Mouse (Mus musculus) midbrain, embryonic 14.5 days (tissue): ENCODE measurements around the gene Mocs3. TPM values are rescaled to one million over a fixed set of nuclear protein-coding genes. Genes with fewer than 3 reads are reported as not detected.
A peak's percentile ranks its signal among the peaks of the same experiment; 100 is the strongest.

Experiments
- ATAC-seq: fragments of 200-750 bp; cut with Nextera tagmentation; 2 replicates; pipeline ENCODE4 v1.8.0; 2017; ENCODE audit warnings: moderate number of reproducible peaks, moderate library complexity; ENCODE audit not compliant: low FRiP score, low TSS enrichment
- DNase-seq: peaks from one replicate; pipeline ENCODE4 v3.0.0-alpha.2; 2015
- H3K27ac ChIP-seq: fragments of 300-500 bp; sonication (generic); replicated peaks from 2 replicates; pipeline ENCODE4 v1.5.1; 2014; ENCODE audit warnings: mild to moderate bottlenecking, low read depth, low read length, moderate library complexity
- H3K27me3 ChIP-seq: fragments of 300-500 bp; sonication (generic); 2 replicates; pipeline ENCODE4 v1.6.1; 2014; ENCODE audit warnings: low read length, control low read depth, mixed read lengths; ENCODE audit not compliant: control insufficient read depth, insufficient read depth
- H3K36me3 ChIP-seq: fragments of 300-500 bp; sonication (generic); 2 replicates; pipeline ENCODE4 v1.6.1; 2014; ENCODE audit warnings: low read length, control low read depth; ENCODE audit not compliant: control insufficient read depth, insufficient read depth
- H3K4me1 ChIP-seq: fragments of 300-500 bp; sonication (generic); 2 replicates; pipeline ENCODE4 v1.6.1; 2014; ENCODE audit warnings: mild to moderate bottlenecking, antibody characterized with exemption, low read length, control low read depth; ENCODE audit not compliant: control insufficient read depth, insufficient read depth
- H3K4me2 ChIP-seq: fragments of 300-500 bp; sonication (generic); 2 replicates; pipeline ENCODE4 v1.6.1; 2014; ENCODE audit warnings: mild to moderate bottlenecking, low read length, moderate library complexity
- H3K4me3 ChIP-seq: fragments of 300-500 bp; sonication (generic); replicated peaks from 2 replicates; pipeline ENCODE4 v1.5.1; 2014; ENCODE audit warnings: low read depth, low read length
- H3K9ac ChIP-seq: fragments of 300-500 bp; sonication (generic); replicated peaks from 2 replicates; pipeline ENCODE4 v1.6.1; 2014; ENCODE audit warnings: mild to moderate bottlenecking, low read length, moderate library complexity
- H3K9me3 ChIP-seq: fragments of 300-500 bp; sonication (generic); 2 replicates; pipeline ENCODE4 v1.6.1; 2016; ENCODE audit warnings: low read length, control low read depth, mixed read lengths; ENCODE audit not compliant: control insufficient read depth
- WGBS: fragments of 180-500 bp; shearing (Covaris S2); extraction: QIAGEN DNeasy Blood & Tissue Kit; methylation state at CpG from one replicate; pipeline ENCODE4 v1.1.7; 2014; 5-methylcytosine and 5-hydroxymethylcytosine counted together
- polyA plus RNA-seq: library from polyadenylated mRNA; unstranded; fragments of >200 nt; fragmentation: Nextera tagmentation; extraction: Ambion mirVana; gene quantifications from 2 replicates; pipeline ENCODE4 v1.2.1, GENCODE M21; 2014

Mocs3 gene
- polyA plus RNA-seq, 1 experiment from 2014 or later: 10.8 TPM

- ATAC-seq: peak; percentile 63
- peaks cover 18% of the 10 kb centered on the region for H3K36me3 ChIP-seq
- peak overlapping the region; percentile 98 for H3K4me3 ChIP-seq
- no peaks in the 10 kb centered on the region for H3K9me3 ChIP-seq
- H3K27ac ChIP-seq: peak overlapping the region; percentile 95
- H3K9ac ChIP-seq: peak overlapping the region; percentile 88
- WGBS: 4% methylated on average over 96 of the region's 105 CpGs
- peaks cover 30% of the 10 kb centered on the region for H3K4me1 ChIP-seq
- no peak for DNase-seq
- no peaks in the 10 kb centered on the region for H3K27me3 ChIP-seq
- peak overlapping the region; percentile 98 for H3K4me2 ChIP-seq
Observed at GRCm38 (mm10) chr2:168230773-168231470, 500 bp downstream of the Mocs3 start.

DNA sequence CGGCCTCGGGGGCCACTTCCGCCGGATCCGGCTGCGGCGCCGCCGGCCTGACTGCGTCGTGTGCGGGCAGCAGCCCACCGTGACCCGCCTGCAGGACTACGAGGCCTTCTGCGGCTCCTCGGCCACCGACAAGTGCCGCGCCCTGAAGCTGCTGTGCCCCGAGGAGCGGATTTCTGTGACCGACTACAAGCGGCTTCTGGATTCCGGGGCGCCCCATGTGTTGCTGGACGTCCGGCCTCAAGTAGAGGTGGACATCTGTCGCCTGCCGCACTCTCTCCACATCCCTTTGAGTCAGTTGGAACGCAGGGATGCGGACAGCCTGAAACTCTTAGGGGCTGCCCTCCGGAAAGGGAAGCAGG is 1.0 kb downstream of the Mocs3 start:
- peaks cover 30% of the 10 kb centered on the region for H3K4me1 ChIP-seq
- peak overlapping the region; percentile 98 for H3K4me3 ChIP-seq
- peak overlapping the region; percentile 88 for H3K9ac ChIP-seq
- peaks cover 13% of the 10 kb centered on the region for H3K36me3 ChIP-seq
- ATAC-seq (no peak), DNase-seq (no peak)
- peak overlapping the region; percentile 98 for H3K4me2 ChIP-seq
- no peak overlapping the region for H3K27ac ChIP-seq
- whole genome bisulfite sequencing: 64% methylated on average over 33 of the region's 33 CpGs
- no peaks in the 10 kb centered on the region for H3K27me3 ChIP-seq
- H3K9me3 ChIP-seq: no peaks in the 10 kb centered on the region

DNA sequence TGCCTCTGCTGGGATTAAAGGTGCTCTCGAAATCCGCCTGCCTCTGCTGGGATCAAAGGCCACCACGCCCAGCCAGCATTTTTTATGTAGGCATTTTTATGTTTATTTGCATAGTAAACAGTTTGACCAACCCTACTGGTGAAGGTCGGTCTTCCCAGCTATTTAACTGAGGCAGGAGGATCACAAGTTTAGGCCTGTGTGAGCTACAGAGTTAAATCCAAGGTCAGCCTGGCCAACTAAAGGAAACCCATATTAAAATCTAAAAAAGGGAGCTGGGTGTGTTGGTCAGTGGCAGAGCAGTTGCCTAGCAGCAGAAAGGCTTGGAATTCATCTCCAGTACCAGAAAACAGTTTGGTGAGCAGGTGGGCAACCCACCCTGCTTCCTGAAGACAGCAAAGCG is 2.9 kb downstream of the Mocs3 start:
- WGBS: 94% methylated on average over 5 of the region's 5 CpGs
- Histone ChIP-seq H3K36me3 (peaks cover 8% of the 10 kb centered on the region; the same call in 1 of the 2 replicates), H3K9ac (no peak overlapping the region), H3K4me3 (no peak overlapping the region), H3K27me3 (no peaks in the 10 kb centered on the region), H3K9me3 (no peaks in the 10 kb centered on the region), H3K27ac (no peak overlapping the region), H3K4me1 (peaks cover 26% of the 10 kb centered on the region), H3K4me2 (no peak overlapping the region)
- ATAC-seq (no peak), DNase-seq (no peak)

DNA sequence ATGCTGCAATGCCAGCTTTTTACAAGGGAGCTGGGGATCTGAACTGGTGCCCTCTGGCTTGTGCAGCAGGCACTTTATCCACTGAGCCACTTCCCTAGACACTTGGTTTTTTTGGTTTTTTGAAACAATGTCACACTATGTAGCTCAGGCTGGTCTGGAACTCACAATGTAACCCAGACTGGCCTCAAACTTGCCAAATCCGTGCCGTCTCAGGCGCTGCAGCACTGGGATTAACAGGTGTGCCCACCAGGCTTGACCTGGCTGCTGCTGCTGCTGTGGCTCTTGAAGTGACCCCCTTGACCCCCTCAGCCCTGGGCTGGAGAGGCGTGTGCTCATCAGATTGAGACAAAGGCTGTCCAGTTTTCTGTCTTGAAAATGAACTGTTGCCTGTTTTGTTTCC is 7.9 kb downstream of the Mocs3 start:
- no peaks in the 10 kb centered on the region for H3K9me3 ChIP-seq
- H3K4me3 ChIP-seq: no peak overlapping the region
- no peak overlapping the region for H3K9ac ChIP-seq
- WGBS: 88% methylated on average over 4 of the region's 4 CpGs
- peaks cover 6% of the 10 kb centered on the region; the same call in 1 of the 2 replicates for H3K36me3 ChIP-seq
- no peak overlapping the region for H3K4me2 ChIP-seq
- ATAC-seq: no peak
- H3K4me1 ChIP-seq: no peaks in the 10 kb centered on the region
- no peak overlapping the region for H3K27ac ChIP-seq
- no peak for DNase-seq
- H3K27me3 ChIP-seq: no peaks in the 10 kb centered on the region

DNA sequence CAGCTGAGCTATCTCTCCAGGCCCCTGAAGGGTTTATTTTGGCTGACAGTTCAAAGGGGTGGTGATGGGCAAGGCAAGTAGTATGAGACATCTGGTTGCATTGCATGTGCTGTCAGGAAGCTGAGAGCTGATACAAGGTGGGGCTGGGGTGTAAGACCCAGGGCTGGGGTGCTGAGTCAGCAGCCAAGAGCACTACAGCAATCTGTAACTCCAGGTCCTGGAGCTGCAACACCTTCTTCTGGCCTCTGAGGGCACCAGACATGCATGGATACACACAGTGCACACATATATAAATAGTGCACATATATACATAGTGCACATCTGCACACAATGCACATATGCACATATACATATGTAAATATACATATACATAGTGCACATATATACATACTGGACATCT is 12.4 kb downstream of the Mocs3 start:
- no peak for DNase-seq
- Histone ChIP-seq H3K9ac (no peak overlapping the region), H3K27ac (no peak overlapping the region), H3K9me3 (no peaks in the 10 kb centered on the region), H3K4me3 (no peak overlapping the region), H3K36me3 (no peaks in the 10 kb centered on the region), H3K27me3 (no peaks in the 10 kb centered on the region), H3K4me2 (no peak overlapping the region), H3K4me1 (no peaks in the 10 kb centered on the region)
- no peak for ATAC-seq

DNA sequence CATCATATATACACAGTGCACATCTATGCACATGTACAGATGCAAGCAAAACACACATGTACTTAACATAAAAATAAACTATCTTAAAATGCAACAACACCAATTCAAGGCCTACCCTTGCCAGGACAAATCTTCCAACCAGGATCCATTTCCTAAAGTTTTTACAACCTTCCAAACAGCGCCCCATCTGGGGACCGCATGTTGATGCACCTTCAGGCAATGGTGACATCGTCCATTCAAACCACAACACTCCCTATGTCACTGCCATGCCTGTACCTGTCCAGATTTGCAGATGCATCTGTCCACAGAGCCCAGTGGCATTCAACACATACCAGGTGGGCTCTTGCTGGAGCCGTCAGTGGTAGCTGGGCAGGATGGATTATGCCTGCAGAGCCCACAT is 12.9 kb downstream of the Mocs3 start:
- Histone ChIP-seq H3K27ac (no peak overlapping the region), H3K9ac (no peak overlapping the region), H3K36me3 (no peaks in the 10 kb centered on the region), H3K4me2 (no peak overlapping the region), H3K9me3 (no peaks in the 10 kb centered on the region), H3K4me3 (no peak overlapping the region), H3K27me3 (no peaks in the 10 kb centered on the region), H3K4me1 (no peaks in the 10 kb centered on the region)
- ATAC-seq (no peak), DNase-seq (no peak)
- WGBS: 78% methylated on average over 4 of the region's 4 CpGs

- DNase-seq: peak; percentile 16
- ATAC-seq: no peak
- no peak overlapping the region for H3K9ac ChIP-seq
- H3K4me3 ChIP-seq: no peak overlapping the region
- no peak overlapping the region for H3K4me2 ChIP-seq
- H3K36me3 ChIP-seq: no peaks in the 10 kb centered on the region
- H3K4me1 ChIP-seq: no peaks in the 10 kb centered on the region
- no peaks in the 10 kb centered on the region for H3K27me3 ChIP-seq
- 32% methylated on average over 8 of the region's 8 CpGs for whole genome bisulfite sequencing
- no peaks in the 10 kb centered on the region for H3K9me3 ChIP-seq
- no peak overlapping the region for H3K27ac ChIP-seq
Observed at GRCm38 (mm10) chr2:168245571-168245970, 15.1 kb downstream of the Mocs3 start.

GRCm38 (mm10) chr2:168248167-168248855 is 17.9 kb downstream of the Mocs3 start:
- no peak overlapping the region for H3K4me2 ChIP-seq
- H3K36me3 ChIP-seq: no peaks in the 10 kb centered on the region
- no peaks in the 10 kb centered on the region for H3K9me3 ChIP-seq
- peak; percentile 22 for DNase-seq
- 76% methylated on average over 8 of the region's 8 CpGs for WGBS
- no peaks in the 10 kb centered on the region for H3K27me3 ChIP-seq
- H3K4me3 ChIP-seq: no peak overlapping the region
- H3K4me1 ChIP-seq: no peaks in the 10 kb centered on the region
- no peak overlapping the region for H3K27ac ChIP-seq
- no peak overlapping the region for H3K9ac ChIP-seq
- ATAC-seq: no peak

DNA sequence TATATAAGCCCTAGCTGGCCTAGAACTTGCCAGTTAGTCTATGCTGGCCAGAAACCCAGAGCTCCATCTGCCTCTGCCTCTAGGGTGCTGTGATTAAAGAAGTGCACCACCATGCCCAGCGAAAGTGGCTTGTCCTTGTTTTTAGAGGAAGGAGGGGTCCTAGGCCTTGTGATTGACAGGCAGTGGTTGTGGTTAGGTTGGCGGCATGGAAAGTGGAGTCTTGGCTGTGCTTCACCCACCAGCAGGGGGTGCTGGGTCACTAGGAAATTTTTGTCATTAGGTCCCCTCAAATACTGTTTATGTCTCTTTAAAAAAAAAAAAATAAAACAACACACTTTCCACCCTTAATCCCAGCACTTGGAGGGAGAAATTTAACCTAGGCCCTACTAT is 18.4 kb downstream of the Mocs3 start:
- no peaks in the 10 kb centered on the region for H3K27me3 ChIP-seq
- no peak overlapping the region for H3K27ac ChIP-seq

More for the DNA sequence above, 18.4 kb downstream of the Mocs3 start:
- H3K9me3 ChIP-seq: no peaks in the 10 kb centered on the region
- no peak overlapping the region for H3K4me2 ChIP-seq
- 17% methylated on average over 2 of the region's 2 CpGs for WGBS
- H3K36me3 ChIP-seq: no peaks in the 10 kb centered on the region
- no peaks in the 10 kb centered on the region for H3K4me1 ChIP-seq
- H3K4me3 ChIP-seq: no peak overlapping the region
- no peak overlapping the region for H3K9ac ChIP-seq
- peak; percentile 61 for DNase-seq
- no peak for ATAC-seq
